In the genomic region with DNA sequence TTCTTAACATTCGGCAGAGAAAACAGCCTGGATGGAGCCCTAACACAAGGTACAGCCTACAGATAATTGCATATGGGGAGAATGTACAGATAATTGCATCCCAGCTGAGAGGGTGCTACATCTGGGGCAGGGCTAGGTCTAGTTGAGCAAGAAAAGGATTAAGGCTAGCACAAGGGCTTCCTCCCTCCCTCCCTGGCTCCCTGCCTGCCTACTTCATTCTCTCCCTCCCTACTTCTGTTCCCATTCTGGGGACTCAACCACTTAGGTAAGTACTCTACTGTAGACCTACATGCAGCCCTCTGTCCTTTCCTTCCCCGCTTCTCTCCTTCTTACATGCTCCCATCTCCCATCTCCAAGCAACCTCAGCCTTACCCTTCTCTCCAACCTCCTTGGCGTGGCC, we compare ENCODE assay signal across 16 mouse cellular contexts. TPM values are rescaled to one million over a fixed set of nuclear protein-coding genes. Genes with fewer than 3 reads are reported as not detected.
"Had no signal": no experiment of that assay in that cellular context is flagged by ENCODE, and none has a peak within 500 bp of the region (broad histone marks: within the 10 kb centered on the region; RNA-seq: fewer than 3 reads in every experiment).

No protein-coding gene starts in this region.

- H3K27me3 ChIP-seq: intestine, embryonic 15.5 days; limb, embryonic 15.5 days; liver, embryonic 13.5 days; midbrain, embryonic 13.5 days had no signal

- H3K36me3 ChIP-seq: intestine, embryonic 15.5 days; limb, embryonic 15.5 days; liver, embryonic 13.5 days; midbrain, embryonic 13.5 days had no signal

- H3K9me3 ChIP-seq: intestine, embryonic 15.5 days; limb, embryonic 15.5 days; liver, embryonic 13.5 days; midbrain, embryonic 13.5 days had no signal

- H3K9ac ChIP-seq: intestine, embryonic 15.5 days; limb, embryonic 15.5 days; liver, embryonic 13.5 days; lung, embryonic 14.5 days; midbrain, embryonic 13.5 days had no signal

- H3K4me2 ChIP-seq: intestine, embryonic 15.5 days; limb, embryonic 15.5 days; liver, embryonic 13.5 days; lung, embryonic 14.5 days; midbrain, embryonic 13.5 days had no signal

- H3K4me1 ChIP-seq: intestine, embryonic 15.5 days; midbrain, embryonic 13.5 days had no signal

- H3K4me3 ChIP-seq: intestine, embryonic 15.5 days; left cerebral cortex, adult 2 months; limb, embryonic 15.5 days; liver, embryonic 13.5 days; midbrain, embryonic 13.5 days had no signal

- H3K27ac ChIP-seq: intestine, embryonic 15.5 days; left cerebral cortex, adult 2 months; limb, embryonic 15.5 days; liver, embryonic 13.5 days; midbrain, embryonic 13.5 days had no signal

- DNase-seq: kidney, adult 18-20 months; kidney, postnatal 25 days; liver, embryonic 13.5 days; lung, embryonic 14.5 days; thymus, adult 18-20 months; thymus, postnatal 14 days had no signal

- ATAC-seq: intestine, embryonic 15.5 days; midbrain, embryonic 13.5 days had no signal

RNA-seq across cellular contexts. Expression of gene Fam25c, which starts 1.9 kb away (rescaled TPM):
- total RNA-seq: layer of hippocampus, postnatal 25 days; left cerebral cortex, adult 2 months; left cerebral cortex, postnatal 14 days; midbrain, postnatal 0 days had no signal
- polyA plus RNA-seq: intestine, embryonic 15.5 days; kidney, embryonic 14.5 days; limb, embryonic 11.5 days; liver, embryonic 13.5 days; lung, embryonic 14.5 days; midbrain, embryonic 13.5 days; midbrain, postnatal 0 days; neural tube, embryonic 14.5 days had no signal
